Mouse (Mus musculus): Measurements from ENCODE around the gene Kxd1. TPM values are rescaled to one million over a fixed set of nuclear protein-coding genes. Genes with fewer than 3 reads are reported as not detected.

The Kxd1 gene
- polyA plus RNA-seq, 1 experiment from 2014 or later, result 57.7 TPM

DNA sequence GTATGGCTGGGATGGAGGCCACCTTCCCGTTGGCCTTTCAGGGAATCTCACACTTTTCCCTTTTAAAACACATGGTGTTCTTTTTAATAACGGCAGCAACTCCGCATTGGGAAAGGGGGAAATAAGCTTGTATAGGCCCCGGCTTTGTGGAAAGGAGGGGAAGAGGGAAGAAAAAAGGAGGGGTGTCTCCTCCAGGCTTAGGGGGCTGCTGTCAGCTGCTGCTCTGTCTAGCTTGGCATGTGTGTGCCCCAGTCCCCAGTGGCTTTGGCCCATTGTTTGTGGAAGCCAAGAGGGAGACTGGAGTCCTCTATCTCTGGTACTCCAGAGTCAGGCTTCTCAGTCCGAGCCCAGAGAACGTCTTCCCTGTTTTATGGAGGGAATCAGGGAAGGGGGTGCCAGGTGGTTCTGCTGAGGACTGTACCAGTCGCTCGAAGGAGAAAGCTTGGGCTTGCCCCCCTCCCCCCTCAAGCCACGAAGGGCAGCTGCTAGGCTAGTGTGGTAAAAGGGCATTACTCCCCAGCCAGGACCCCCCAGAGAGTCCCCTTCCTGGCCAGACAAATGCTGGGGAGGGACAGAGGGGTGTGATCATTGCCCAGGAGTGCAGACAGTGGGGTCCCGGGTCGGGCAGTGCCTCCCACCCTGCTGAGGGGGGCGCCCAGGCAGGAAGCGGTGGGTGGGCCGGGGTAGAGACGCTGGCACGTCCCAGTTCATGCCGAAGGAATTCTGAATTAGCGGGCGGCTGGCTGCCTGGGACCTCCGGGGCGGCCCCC is 32.6 kb downstream of the Kxd1 start:
- Histone ChIP-seq H3K4me3 (peak overlapping the region; percentile 51), H3K27me3 (ENCODE audit: insufficient read depth, poor library complexity, severe bottlenecking) (peaks cover 100% of the 10 kb centered on the region), H3K9me3 (no peaks in the 10 kb centered on the region), H3K27ac (no peak overlapping the region), H3K36me3 (no peaks in the 10 kb centered on the region), H3K4me1 (replicated peaks) (peaks cover 65% of the 10 kb centered on the region)
- WGBS, result 2% methylated on average over 21 of the region's 21 CpGs
- no peak for DNase-seq (ENCODE audit: low spot score)

DNA sequence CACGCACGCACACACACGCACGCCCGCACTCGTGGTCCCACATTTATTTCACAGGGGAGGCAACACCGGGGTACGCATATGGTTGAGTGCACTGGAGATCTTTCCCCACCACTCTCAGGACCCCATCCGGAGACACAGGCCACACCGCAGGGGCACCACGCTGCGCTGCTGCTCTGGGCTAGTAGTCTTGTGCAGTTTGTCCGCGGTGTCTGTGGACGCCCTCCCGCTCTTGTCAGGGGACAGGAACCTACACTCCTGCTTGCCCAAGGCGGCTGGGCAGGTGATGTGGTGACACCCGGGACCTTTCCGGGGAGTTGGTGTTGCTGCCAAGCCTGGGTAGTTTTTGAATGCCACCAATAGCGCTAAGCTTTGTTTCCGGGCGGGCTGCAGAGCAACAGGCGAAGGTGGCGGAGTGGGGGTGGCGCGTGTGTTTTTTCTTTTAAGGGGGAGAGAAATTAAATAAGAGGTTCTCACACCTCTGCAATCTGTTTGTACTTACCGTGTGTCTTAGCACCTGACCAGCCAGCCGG is 33.3 kb downstream of the Kxd1 start:
- DNase-seq (ENCODE audit: low spot score), result no peak
- Histone ChIP-seq H3K4me1 (replicated peaks) (peaks cover 66% of the 10 kb centered on the region), H3K9me3 (no peaks in the 10 kb centered on the region), H3K27me3 (ENCODE audit: insufficient read depth, poor library complexity, severe bottlenecking) (peaks cover 100% of the 10 kb centered on the region), H3K4me3 (peak overlapping the region; percentile 51), H3K36me3 (no peaks in the 10 kb centered on the region), H3K27ac (no peak overlapping the region)
- 3% methylated on average over 28 of the region's 28 CpGs for WGBS

GRCm38 (mm10) chr8:70493692-70494415 is 33.9 kb downstream of the Kxd1 start:
- WGBS, result 2% methylated on average over 47 of the region's 47 CpGs
- peaks cover 70% of the 10 kb centered on the region for H3K4me1 ChIP-seq (replicated peaks)

GRCm38 (mm10) chr8:70492664-70493640 is 34.8 kb downstream of the Kxd1 start, which contains the start of gene Crlf1:
Crlf1 (plus strand) TSS chr8:70493158.
- WGBS, result under 1% methylated on average over 82 of the region's 93 CpGs
- no peaks in the 10 kb centered on the region for H3K36me3 ChIP-seq
- peak within 1 kb of the TSS; percentile 51 for H3K4me3 ChIP-seq
- DNase-seq (ENCODE audit: low spot score), result no peak
- H3K9me3 ChIP-seq, result no peaks in the 10 kb centered on the region
- peaks cover 100% of the 10 kb centered on the region for H3K27me3 ChIP-seq (ENCODE audit: insufficient read depth, poor library complexity, severe bottlenecking)
- peaks cover 79% of the 10 kb centered on the region for H3K4me1 ChIP-seq (replicated peaks)
- peak within 1 kb of the TSS; percentile 75 for H3K27ac ChIP-seq

More at GRCm38 (mm10) chr8:70493692-70494415, 33.9 kb downstream of the Kxd1 start:
- DNase-seq (ENCODE audit: low spot score), result no peak
- Histone ChIP-seq H3K27ac (peak overlapping the region; percentile 75), H3K36me3 (no peaks in the 10 kb centered on the region), H3K9me3 (no peaks in the 10 kb centered on the region), H3K4me3 (peak overlapping the region; percentile 51), H3K27me3 (ENCODE audit: insufficient read depth, poor library complexity, severe bottlenecking) (peaks cover 100% of the 10 kb centered on the region)

DNA sequence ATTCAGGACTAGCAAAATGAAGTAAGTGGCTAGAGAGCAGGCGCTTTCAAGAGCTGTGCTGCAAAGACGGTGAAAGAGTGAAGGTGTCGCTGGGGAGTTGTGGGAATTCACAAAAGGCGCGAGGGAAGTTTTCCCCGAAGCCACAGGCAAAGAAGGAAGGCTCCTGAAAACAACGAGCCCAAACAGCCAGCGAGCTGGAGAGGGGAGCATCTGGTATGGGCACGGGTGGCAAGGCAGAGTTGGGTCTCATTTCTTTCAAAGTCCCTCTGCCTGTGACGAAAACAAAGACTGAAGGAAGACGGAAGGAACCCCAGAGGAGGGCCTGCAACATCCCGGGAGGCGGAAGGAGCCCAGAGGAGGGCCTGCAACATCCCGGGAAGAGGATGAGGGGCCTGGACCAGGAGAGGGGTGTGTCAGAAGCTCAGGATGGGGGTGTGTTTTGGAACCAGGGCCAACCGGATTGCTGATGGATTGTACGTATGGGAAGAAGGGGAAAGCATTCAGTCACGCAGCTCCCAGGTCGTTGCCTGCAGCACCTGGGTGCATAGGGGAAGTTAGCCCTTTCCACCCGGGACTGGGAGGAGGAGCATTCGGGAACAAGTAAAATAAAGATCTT is 36.8 kb downstream of the Kxd1 start:
- Histone ChIP-seq H3K27ac (peak overlapping the region; percentile 23; the same call in 1 of the 2 replicates), H3K36me3 (no peaks in the 10 kb centered on the region), H3K27me3 (ENCODE audit: insufficient read depth, poor library complexity, severe bottlenecking) (peaks cover 100% of the 10 kb centered on the region), H3K4me3 (peak overlapping the region; percentile 20; the same call in 1 of the 2 replicates), H3K9me3 (no peaks in the 10 kb centered on the region), H3K4me1 (replicated peaks) (peaks cover 97% of the 10 kb centered on the region)
- 2% methylated on average over 20 of the region's 20 CpGs for WGBS
- DNase-seq (ENCODE audit: low spot score), result no peak

- no peak overlapping the region for H3K4me3 ChIP-seq
- DNase-seq (ENCODE audit: low spot score), result no peak
- peaks cover 100% of the 10 kb centered on the region for H3K27me3 ChIP-seq (ENCODE audit: insufficient read depth, poor library complexity, severe bottlenecking)
- no peaks in the 10 kb centered on the region for H3K9me3 ChIP-seq
- peaks cover 94% of the 10 kb centered on the region for H3K4me1 ChIP-seq (replicated peaks)
- H3K36me3 ChIP-seq, result no peaks in the 10 kb centered on the region
- WGBS, result 3% methylated on average over 10 of the region's 10 CpGs
- no peak overlapping the region; the same call in 1 of the 2 replicates for H3K27ac ChIP-seq
Measured at GRCm38 (mm10) chr8:70490061-70490879, 37.5 kb downstream of the Kxd1 start.

DNA sequence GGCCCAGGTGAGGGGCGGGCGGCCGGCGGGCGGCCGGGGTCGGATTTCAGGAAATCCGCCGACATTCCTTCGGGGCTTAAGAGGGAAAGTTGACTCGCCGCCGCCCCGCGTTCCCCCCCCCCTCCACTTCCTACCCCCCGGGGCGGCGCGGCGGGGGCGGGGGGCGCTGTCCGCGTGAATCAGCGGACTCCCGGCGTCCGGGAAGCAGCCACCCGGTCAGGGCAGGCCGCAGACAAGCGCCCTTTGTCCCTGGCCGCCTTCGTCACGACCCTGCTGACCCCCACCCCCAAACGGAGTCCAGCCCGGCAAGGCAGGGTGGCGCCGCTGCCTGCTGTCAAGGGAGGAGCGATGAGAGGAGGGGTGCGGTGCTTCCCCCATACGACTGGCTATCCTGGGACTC is 38.2 kb downstream of the Kxd1 start:
- Histone ChIP-seq H3K9me3 (no peaks in the 10 kb centered on the region), H3K36me3 (no peaks in the 10 kb centered on the region), H3K4me1 (replicated peaks) (peaks cover 87% of the 10 kb centered on the region), H3K27ac (peak overlapping the region; percentile 57), H3K27me3 (ENCODE audit: insufficient read depth, poor library complexity, severe bottlenecking) (peaks cover 100% of the 10 kb centered on the region), H3K4me3 (peak overlapping the region; percentile 47)
- under 1% methylated on average over 36 of the region's 41 CpGs for WGBS
- no peak for DNase-seq (ENCODE audit: low spot score)

DNA sequence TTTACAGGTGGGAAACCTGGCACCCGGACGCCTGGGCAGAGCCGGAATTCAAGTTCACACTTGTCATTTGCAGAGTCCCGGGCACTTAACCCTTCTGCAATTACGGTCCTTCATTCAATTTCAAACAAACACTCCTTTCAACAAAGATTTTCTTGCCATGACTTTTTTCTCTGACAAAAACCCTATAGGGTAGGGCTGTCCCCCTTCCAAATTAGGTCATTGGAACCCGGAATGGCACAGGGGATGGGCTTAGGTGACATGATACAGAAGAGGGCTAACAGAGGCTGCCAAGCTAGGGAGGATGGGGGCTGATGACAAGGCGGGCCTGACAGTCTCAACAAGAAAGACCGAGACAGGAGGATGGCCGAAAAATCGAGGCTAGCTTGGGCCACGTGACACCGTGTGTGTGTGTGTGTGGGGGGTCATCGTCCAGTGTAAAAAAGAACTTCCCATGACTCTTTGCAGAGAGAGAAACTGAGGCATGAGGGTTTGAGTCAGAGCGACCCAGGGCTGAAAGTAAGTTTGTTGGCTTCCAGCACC is 38.8 kb downstream of the Kxd1 start:
- H3K36me3 ChIP-seq, result no peaks in the 10 kb centered on the region
- H3K4me3 ChIP-seq, result peak overlapping the region; percentile 47
- peak overlapping the region; percentile 57 for H3K27ac ChIP-seq
- H3K27me3 ChIP-seq (ENCODE audit: insufficient read depth, poor library complexity, severe bottlenecking), result peaks cover 100% of the 10 kb centered on the region
- H3K4me1 ChIP-seq (replicated peaks), result peaks cover 81% of the 10 kb centered on the region
- WGBS, result 2% methylated on average over 14 of the region's 14 CpGs
- no peak for DNase-seq (ENCODE audit: low spot score)
- H3K9me3 ChIP-seq, result no peaks in the 10 kb centered on the region

DNA sequence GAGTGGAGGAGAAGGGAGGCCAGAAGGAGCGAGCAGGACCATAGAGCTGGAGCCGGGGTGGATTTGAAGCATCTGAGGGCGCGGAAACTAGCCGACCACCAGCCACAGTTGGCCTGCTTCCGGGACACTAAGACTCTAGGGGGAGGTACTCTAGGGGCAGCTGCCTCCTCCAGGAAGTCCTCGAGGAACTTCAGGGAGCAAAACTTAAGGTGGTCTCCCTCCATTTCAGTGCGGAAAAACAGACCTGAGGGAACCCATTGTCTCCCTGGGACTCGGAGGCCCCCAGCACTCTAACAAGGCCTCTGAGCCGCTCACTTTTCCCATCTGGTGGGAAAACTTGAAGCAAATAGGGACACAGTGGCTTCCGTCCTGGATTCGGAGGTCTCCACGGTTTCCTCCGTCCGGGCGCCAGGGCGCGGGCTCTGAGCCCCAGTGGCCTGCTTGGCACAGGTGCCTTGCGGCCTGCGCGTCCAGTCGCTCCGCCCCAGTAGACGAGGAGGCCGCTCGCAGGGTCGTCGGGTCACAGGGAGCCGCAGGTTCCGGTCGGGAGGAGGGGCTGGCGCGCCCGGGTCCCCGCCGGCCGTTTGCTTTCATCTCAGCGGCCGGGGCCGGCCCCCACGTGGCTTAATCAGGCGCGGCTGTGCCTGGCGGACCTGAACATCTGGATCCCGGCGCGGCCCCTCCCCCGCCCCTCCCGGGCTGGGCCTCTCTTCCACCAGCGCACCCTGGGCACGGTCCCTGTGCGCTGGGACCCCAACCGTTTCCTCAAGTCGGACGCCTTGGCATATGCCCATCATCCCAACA is 39.6 kb downstream of the Kxd1 start:
- H3K36me3 ChIP-seq, result no peaks in the 10 kb centered on the region
- under 1% methylated on average over 55 of the region's 55 CpGs for WGBS
- peak; percentile 70 for DNase-seq (ENCODE audit: low spot score)
- peak overlapping the region; percentile 71 for H3K27ac ChIP-seq
- H3K4me1 ChIP-seq (replicated peaks), result peaks cover 75% of the 10 kb centered on the region
- peaks cover 100% of the 10 kb centered on the region for H3K27me3 ChIP-seq (ENCODE audit: insufficient read depth, poor library complexity, severe bottlenecking)
- no peaks in the 10 kb centered on the region for H3K9me3 ChIP-seq
- H3K4me3 ChIP-seq, result peak overlapping the region; percentile 47

- peak within 1 kb of the TSS; percentile 71 for H3K27ac ChIP-seq
Measured at GRCm38 (mm10) chr8:70486941-70487520, 40.7 kb downstream of the Kxd1 start, which contains the start of gene Tmem59l. Tmem59l (minus strand) TSS chr8:70487358.

More at GRCm38 (mm10) chr8:70486941-70487520, 40.7 kb downstream of the Kxd1 start, which contains the start of gene Tmem59l:
- no peak for DNase-seq (ENCODE audit: low spot score)
- Histone ChIP-seq H3K36me3 (no peaks in the 10 kb centered on the region), H3K4me3 (peak within 1 kb of the TSS; percentile 49), H3K27me3 (ENCODE audit: insufficient read depth, poor library complexity, severe bottlenecking) (peaks cover 100% of the 10 kb centered on the region), H3K4me1 (replicated peaks) (peaks cover 65% of the 10 kb centered on the region), H3K9me3 (no peaks in the 10 kb centered on the region)
- WGBS, result 4% methylated on average over 33 of the region's 33 CpGs
